Mouse (Mus musculus) brain, embryonic 14.5 days (tissue): ENCODE measurements around the gene Atp1b3. TPM values are rescaled to one million over a fixed set of nuclear protein-coding genes. Genes with fewer than 3 reads are reported as not detected.
A peak's percentile ranks its signal among the peaks of the same experiment; 100 is the strongest.

Source experiments
- DNase-seq: peaks from one replicate; pipeline ENCODE4 v3.0.0-alpha.2; 2011; ENCODE audit warnings: low read depth
- CTCF ChIP-seq: fragments of 200-500 bp; IDR thresholded peaks from 2 replicates; pipeline ENCODE4 v1.5.1; 2012; ENCODE audit warnings: inconsistent platforms, mild to moderate bottlenecking, moderate library complexity, borderline replicate concordance; ENCODE audit not compliant: insufficient read depth, insufficient read length; ENCODE audit errors: extremely low read depth
- POLR2A ChIP-seq: fragments of 200-500 bp; IDR thresholded peaks from 2 replicates; pipeline ENCODE4 v1.6.1; 2012; ENCODE audit warnings: mild to moderate bottlenecking, inconsistent platforms, borderline replicate concordance; ENCODE audit not compliant: poor library complexity, insufficient read depth, insufficient read length, severe bottlenecking; ENCODE audit errors: extremely low read depth
- polyA plus RNA-seq: library from polyadenylated mRNA; depleted of rRNA; stranded (reverse); fragments of >200 nt; gene quantifications from 2 replicates; pipeline ENCODE4 v1.2.3, GENCODE M21; 2012; rRNA removed

Atp1b3 gene
- polyA plus RNA-seq, 1 experiment: 96.6 TPM

- no peak for TF ChIP-seq POLR2A
- TF ChIP-seq CTCF: no peak
- DNase-seq: no peak
Observed at GRCm38 (mm10) chr9:96319333-96319732, 44.9 kb downstream of the Atp1b3 start.

DNA sequence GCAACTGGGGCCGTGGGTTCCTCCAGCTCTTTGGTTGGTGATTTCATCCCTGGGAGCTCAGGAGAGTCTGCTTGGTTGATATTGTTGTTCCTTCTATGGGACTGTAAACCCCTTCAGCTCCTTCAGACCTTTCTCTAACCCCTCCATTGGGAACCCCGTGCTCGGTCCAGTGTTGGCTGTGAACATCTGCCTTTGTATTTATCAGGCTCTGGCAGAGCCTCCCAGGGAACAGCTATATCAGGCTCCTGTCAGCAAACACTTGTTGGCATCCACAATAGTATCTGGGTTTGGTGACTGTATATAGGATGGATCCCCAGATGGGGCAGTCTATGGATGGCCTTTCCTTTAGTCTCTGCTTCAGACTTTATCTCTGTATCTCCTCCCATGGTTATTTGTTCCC, 52.2 kb downstream of the Atp1b3 start:
- TF ChIP-seq POLR2A (no peak), CTCF (no peak)
- DNase-seq: no peak

DNA sequence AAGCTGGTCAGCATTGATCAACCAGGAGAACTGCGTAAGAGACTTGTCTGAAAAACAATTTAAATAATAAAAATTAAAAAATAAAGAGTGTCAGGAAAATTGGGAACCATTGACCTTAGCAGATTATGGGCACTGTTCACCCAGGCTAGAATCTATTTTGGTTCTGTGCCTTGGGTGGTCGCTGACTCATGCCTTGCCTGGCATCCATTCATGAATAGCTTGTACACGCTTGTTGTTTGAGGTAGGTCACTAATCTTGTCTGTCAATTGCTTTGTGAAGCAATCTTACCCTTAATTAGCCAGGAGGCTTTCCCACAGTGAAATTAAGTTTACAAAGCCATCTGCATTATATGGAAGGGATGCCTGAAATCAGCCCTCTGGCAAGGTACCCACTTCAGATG, 55.4 kb downstream of the Atp1b3 start:
- TF ChIP-seq POLR2A: no peak
- no peak for TF ChIP-seq CTCF

DNA sequence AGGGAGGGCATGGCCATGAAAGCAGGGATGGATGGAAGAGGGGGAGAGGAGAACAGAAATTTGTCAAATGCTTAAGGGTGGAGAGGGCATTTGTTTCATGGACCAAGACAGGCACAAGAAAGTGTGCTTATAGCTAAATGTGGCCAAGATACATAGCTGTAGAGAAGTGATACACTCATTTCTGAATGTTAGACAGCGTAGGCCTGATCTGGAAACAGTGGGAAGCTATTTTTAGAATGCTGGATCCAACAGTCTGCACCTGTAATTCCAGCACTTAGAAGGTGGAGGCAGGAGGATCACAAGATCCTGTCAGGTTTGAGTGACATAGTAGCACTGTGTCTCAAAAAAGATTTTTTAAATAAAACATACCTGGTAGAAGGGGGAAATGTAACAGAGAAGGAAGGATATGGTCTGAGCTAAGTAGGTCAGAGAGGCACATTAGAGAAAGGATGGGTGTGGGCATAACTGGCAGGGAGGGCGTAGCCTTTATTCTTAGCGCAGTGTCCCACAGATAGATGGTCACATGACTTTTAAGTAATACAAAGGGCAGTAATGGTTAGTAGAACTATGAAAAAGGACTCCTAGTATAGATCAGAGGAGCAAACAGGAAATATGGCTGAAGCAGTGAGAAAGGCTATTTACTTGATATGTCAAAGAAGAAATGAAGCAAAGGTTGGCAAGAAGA, 64.8 kb downstream of the Atp1b3 start:
- no peak for TF ChIP-seq POLR2A
- TF ChIP-seq CTCF: no peak
- no peak for DNase-seq

More for the DNA sequence above, 55.4 kb downstream of the Atp1b3 start:
- DNase-seq: peak; percentile 26

GRCm38 (mm10) chr9:96292144-96292543, 72.1 kb downstream of the Atp1b3 start:
- TF ChIP-seq CTCF (no peak), POLR2A (no peak)
- DNase-seq: no peak

DNA sequence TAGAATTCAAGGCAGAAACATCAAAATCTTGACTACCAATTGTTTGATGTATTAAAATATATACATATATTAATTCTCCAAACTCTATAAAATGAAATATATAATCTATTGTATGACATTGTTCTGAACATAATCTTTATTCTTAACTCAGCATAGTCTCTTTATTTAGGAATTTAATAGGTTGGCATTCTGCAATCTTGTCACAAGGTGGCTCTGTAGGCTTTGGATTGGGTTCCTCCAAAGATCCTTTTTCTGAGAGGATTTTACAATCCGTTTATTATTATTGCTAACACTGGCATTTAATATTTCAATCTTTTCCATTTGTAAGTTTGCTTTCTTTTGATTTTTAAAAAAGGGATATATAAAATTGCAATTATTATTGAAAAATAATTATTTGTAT, 79.3 kb downstream of the Atp1b3 start:
- TF ChIP-seq POLR2A (no peak), CTCF (no peak)
- peak; percentile 68 for DNase-seq

Other genes with a start within 250 kb of the Atp1b3 start
- gene Gk5, start 245.1 kb downstream of the Atp1b3 start, polyA plus RNA-seq: 3.2 and 3.4 TPM in 2 replicates
- gene Tfdp2, start 168.2 kb downstream of the Atp1b3 start, polyA plus RNA-seq: 16.0 and 18.3 TPM in 2 replicates
- 215 and 233 TPM in 2 replicates for gene Rnf7, start 114.2 kb upstream of the Atp1b3 start, polyA plus RNA-seq
- gene Gm28729, start 160.8 kb upstream of the Atp1b3 start, polyA plus RNA-seq: 0.08 and 0.18 TPM in 2 replicates